Mouse (Mus musculus) olfactory bulb, adult 2 months (tissue): ENCODE measurements at regions not wholly inside any gene's neighbourhood (a gene's known extent, or its start where the extent isn't known, plus 50 kb on each side); places are given as distances from the start of the nearest gene placed in this dataset.

ENCODE experiments used
- CTCF ChIP-seq: fragments of 200-500 bp; IDR thresholded peaks from 2 replicates; pipeline ENCODE4 v1.5.1; 2012; ENCODE audit warnings: low read depth, mild to moderate bottlenecking, low read length, moderate library complexity; ENCODE audit not compliant: insufficient read depth
- POLR2A ChIP-seq: fragments of 200-500 bp; IDR thresholded peaks from 2 replicates; pipeline ENCODE4 v1.6.1; 2012; ENCODE audit warnings: mild to moderate bottlenecking, low read depth, low read length, moderate library complexity; ENCODE audit not compliant: insufficient read depth

GRCm38 (mm10) chr4:87329136-87329535, 98.9 kb upstream of the Slc24a2 start:
- TF ChIP-seq CTCF, result no peak
- no peak for TF ChIP-seq POLR2A
